Mouse (Mus musculus): ENCODE measurements around the gene Lamb3. TPM values are rescaled to one million over a fixed set of nuclear protein-coding genes. Genes with fewer than 3 reads are reported as not detected.

The Lamb3 gene
- polyA plus RNA-seq, 1 experiment from 2014 or later = 8.5 TPM

DNA sequence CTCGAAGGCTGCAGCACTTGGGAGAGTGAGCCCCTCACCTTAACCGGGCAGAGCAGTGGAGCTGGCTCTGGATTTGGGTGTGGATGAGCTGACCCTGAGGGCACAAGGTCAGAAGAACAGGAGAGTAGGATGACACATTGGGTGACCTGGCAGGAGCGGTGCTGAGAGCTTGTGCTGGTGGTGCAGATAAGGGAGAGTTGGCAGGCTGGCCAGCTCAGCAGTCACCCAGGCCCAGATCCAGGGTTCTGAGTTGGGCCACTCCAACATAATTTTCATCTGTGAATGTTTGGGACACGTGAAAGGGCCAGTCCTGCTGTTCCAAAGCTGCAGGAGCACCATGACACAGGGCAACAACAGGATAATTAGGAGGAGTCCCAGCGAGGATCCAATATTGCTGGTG lies 3.9 kb downstream of the Lamb3 start:
- no peak for DNase-seq (ENCODE audit: low spot score)
- H3K9ac ChIP-seq (ENCODE audit: low read depth, low read length) = no peak overlapping the region
- no peaks in the 10 kb centered on the region for H3K4me1 ChIP-seq (ENCODE audit: control insufficient read depth, insufficient read depth, low read length)
- H3K27me3 ChIP-seq (replicated peaks; ENCODE audit: control insufficient read depth, insufficient read depth, low read length) = no peaks in the 10 kb centered on the region
- no peak overlapping the region for H3K4me2 ChIP-seq (ENCODE audit: low read depth, low read length)
- no peaks in the 10 kb centered on the region for H3K36me3 ChIP-seq (ENCODE audit: control insufficient read depth, insufficient read depth, low read length)
- no peaks in the 10 kb centered on the region for H3K9me3 ChIP-seq (ENCODE audit: control insufficient read depth, low read length)
- no peak for ATAC-seq (ENCODE audit: low read depth)
- H3K27ac ChIP-seq (replicated peaks; ENCODE audit: low read depth, low read length) = no peak overlapping the region
- H3K4me3 ChIP-seq (ENCODE audit: low read depth, low read length) = no peak overlapping the region
- WGBS = 66% methylated on average over 5 of the region's 5 CpGs

GRCm38 (mm10) chr1:193214053-193214452 lies 6.6 kb downstream of the Lamb3 start:
- no peaks in the 10 kb centered on the region for H3K4me1 ChIP-seq (ENCODE audit: control insufficient read depth, insufficient read depth, low read length)
- no peaks in the 10 kb centered on the region for H3K36me3 ChIP-seq (ENCODE audit: control insufficient read depth, insufficient read depth, low read length)
- H3K4me2 ChIP-seq (ENCODE audit: low read depth, low read length) = no peak overlapping the region
- WGBS = 58% methylated on average over 5 of the region's 5 CpGs
- no peak overlapping the region for H3K9ac ChIP-seq (ENCODE audit: low read depth, low read length)
- ATAC-seq (ENCODE audit: low read depth) (no peak), DNase-seq (ENCODE audit: low spot score) (no peak)
- H3K27me3 ChIP-seq (replicated peaks; ENCODE audit: control insufficient read depth, insufficient read depth, low read length) = no peaks in the 10 kb centered on the region
- H3K4me3 ChIP-seq (ENCODE audit: low read depth, low read length) = no peak overlapping the region
- no peak overlapping the region for H3K27ac ChIP-seq (replicated peaks; ENCODE audit: low read depth, low read length)
- 0 out of 2 replicates have a peak, but pooled peaks cover 3% of the 10 kb centered on the region for H3K9me3 ChIP-seq (ENCODE audit: control insufficient read depth, low read length)

DNA sequence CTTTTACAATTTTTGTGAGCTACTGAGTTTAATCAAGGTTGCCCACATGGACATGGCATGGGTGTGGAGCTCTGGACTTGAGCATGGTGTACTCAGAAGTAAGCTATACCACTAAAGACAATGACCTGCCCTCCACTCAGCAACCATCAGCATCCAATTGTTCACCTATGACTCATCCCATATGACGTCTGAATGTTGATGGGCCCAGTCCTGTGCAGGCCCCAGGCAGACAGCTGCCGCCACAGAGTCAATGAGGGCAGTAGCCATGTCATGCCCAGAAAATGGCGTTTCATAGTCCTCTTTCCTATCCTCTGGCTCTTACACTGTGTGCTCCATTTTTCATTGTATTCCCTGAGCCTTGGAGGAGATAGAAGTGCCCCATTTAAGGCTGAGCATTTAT lies 8.5 kb downstream of the Lamb3 start:
- no peak for ATAC-seq (ENCODE audit: low read depth)
- Histone ChIP-seq H3K9me3 (ENCODE audit: control insufficient read depth, low read length) (0 out of 2 replicates have a peak, but pooled peaks cover 3% of the 10 kb centered on the region), H3K9ac (ENCODE audit: low read depth, low read length) (no peak overlapping the region)

GRCm38 (mm10) chr1:193220408-193220807 lies 12.9 kb downstream of the Lamb3 start:
- WGBS = 67% methylated on average over 5 of the region's 5 CpGs
- no peak for ATAC-seq (ENCODE audit: low read depth)
- H3K9me3 ChIP-seq (ENCODE audit: control insufficient read depth, low read length) = 0 out of 2 replicates have a peak, but pooled peaks cover 3% of the 10 kb centered on the region

More for the DNA sequence above, 8.5 kb downstream of the Lamb3 start:
- 78% methylated on average over 3 of the region's 3 CpGs for WGBS
- H3K4me1 ChIP-seq (ENCODE audit: control insufficient read depth, insufficient read depth, low read length) = no peaks in the 10 kb centered on the region
- no peak overlapping the region for H3K27ac ChIP-seq (replicated peaks; ENCODE audit: low read depth, low read length)
- H3K4me3 ChIP-seq (ENCODE audit: low read depth, low read length) = no peak overlapping the region
- H3K4me2 ChIP-seq (ENCODE audit: low read depth, low read length) = no peak overlapping the region
- no peak for DNase-seq (ENCODE audit: low spot score)
- no peaks in the 10 kb centered on the region for H3K36me3 ChIP-seq (ENCODE audit: control insufficient read depth, insufficient read depth, low read length)
- H3K27me3 ChIP-seq (replicated peaks; ENCODE audit: control insufficient read depth, insufficient read depth, low read length) = no peaks in the 10 kb centered on the region

GRCm38 (mm10) chr1:193225531-193225930 lies 18.0 kb downstream of the Lamb3 start:
- no peak for ATAC-seq (ENCODE audit: low read depth)
- DNase-seq (ENCODE audit: low spot score) = no peak

More at GRCm38 (mm10) chr1:193220408-193220807, 12.9 kb downstream of the Lamb3 start:
- Histone ChIP-seq H3K27me3 (replicated peaks; ENCODE audit: control insufficient read depth, insufficient read depth, low read length) (no peaks in the 10 kb centered on the region), H3K36me3 (ENCODE audit: control insufficient read depth, insufficient read depth, low read length) (no peaks in the 10 kb centered on the region), H3K27ac (replicated peaks; ENCODE audit: low read depth, low read length) (no peak overlapping the region), H3K4me3 (ENCODE audit: low read depth, low read length) (no peak overlapping the region), H3K4me2 (ENCODE audit: low read depth, low read length) (no peak overlapping the region), H3K4me1 (ENCODE audit: control insufficient read depth, insufficient read depth, low read length) (no peaks in the 10 kb centered on the region), H3K9ac (ENCODE audit: low read depth, low read length) (no peak overlapping the region)
- DNase-seq (ENCODE audit: low spot score) = no peak

DNA sequence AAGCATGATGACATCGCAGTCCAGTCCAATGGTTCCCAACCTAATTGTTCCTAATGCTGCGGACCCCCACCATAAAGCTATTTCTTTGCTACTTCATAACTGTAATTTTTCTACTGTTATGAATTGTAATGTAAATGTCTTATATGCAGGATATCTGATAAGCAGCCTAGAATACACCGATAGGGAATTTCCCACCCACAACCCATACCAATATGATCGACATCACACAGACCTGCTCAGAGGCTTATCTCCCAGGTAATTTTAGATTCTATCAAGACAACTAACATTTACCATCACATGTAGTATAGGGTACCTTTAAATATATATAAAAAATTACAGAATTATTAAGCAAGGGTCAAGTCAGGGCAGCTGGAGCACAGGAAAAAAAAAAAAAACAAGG lies 18.6 kb downstream of the Lamb3 start:
- H3K4me1 ChIP-seq (ENCODE audit: control insufficient read depth, insufficient read depth, low read length) = peaks cover 11% of the 10 kb centered on the region
- no peaks in the 10 kb centered on the region for H3K27me3 ChIP-seq (replicated peaks; ENCODE audit: control insufficient read depth, insufficient read depth, low read length)
- no peaks in the 10 kb centered on the region for H3K9me3 ChIP-seq (ENCODE audit: control insufficient read depth, low read length)
- H3K9ac ChIP-seq (ENCODE audit: low read depth, low read length) = no peak overlapping the region
- DNase-seq (ENCODE audit: low spot score) = no peak
- H3K4me2 ChIP-seq (ENCODE audit: low read depth, low read length) = no peak overlapping the region
- 79% methylated on average over 4 of the region's 4 CpGs for WGBS
- H3K36me3 ChIP-seq (ENCODE audit: control insufficient read depth, insufficient read depth, low read length) = no peaks in the 10 kb centered on the region
- H3K4me3 ChIP-seq (ENCODE audit: low read depth, low read length) = no peak overlapping the region
- no peak for ATAC-seq (ENCODE audit: low read depth)
- H3K27ac ChIP-seq (replicated peaks; ENCODE audit: low read depth, low read length) = no peak overlapping the region

More at GRCm38 (mm10) chr1:193225531-193225930, 18.0 kb downstream of the Lamb3 start:
- Histone ChIP-seq H3K27ac (replicated peaks; ENCODE audit: low read depth, low read length) (no peak overlapping the region), H3K27me3 (replicated peaks; ENCODE audit: control insufficient read depth, insufficient read depth, low read length) (no peaks in the 10 kb centered on the region), H3K9me3 (ENCODE audit: control insufficient read depth, low read length) (no peaks in the 10 kb centered on the region), H3K4me2 (ENCODE audit: low read depth, low read length) (no peak overlapping the region), H3K4me3 (ENCODE audit: low read depth, low read length) (no peak overlapping the region), H3K36me3 (ENCODE audit: control insufficient read depth, insufficient read depth, low read length) (no peaks in the 10 kb centered on the region), H3K9ac (ENCODE audit: low read depth, low read length) (no peak overlapping the region), H3K4me1 (ENCODE audit: control insufficient read depth, insufficient read depth, low read length) (peaks cover 11% of the 10 kb centered on the region)
- 21% methylated on average over 3 of the region's 3 CpGs for WGBS

DNA sequence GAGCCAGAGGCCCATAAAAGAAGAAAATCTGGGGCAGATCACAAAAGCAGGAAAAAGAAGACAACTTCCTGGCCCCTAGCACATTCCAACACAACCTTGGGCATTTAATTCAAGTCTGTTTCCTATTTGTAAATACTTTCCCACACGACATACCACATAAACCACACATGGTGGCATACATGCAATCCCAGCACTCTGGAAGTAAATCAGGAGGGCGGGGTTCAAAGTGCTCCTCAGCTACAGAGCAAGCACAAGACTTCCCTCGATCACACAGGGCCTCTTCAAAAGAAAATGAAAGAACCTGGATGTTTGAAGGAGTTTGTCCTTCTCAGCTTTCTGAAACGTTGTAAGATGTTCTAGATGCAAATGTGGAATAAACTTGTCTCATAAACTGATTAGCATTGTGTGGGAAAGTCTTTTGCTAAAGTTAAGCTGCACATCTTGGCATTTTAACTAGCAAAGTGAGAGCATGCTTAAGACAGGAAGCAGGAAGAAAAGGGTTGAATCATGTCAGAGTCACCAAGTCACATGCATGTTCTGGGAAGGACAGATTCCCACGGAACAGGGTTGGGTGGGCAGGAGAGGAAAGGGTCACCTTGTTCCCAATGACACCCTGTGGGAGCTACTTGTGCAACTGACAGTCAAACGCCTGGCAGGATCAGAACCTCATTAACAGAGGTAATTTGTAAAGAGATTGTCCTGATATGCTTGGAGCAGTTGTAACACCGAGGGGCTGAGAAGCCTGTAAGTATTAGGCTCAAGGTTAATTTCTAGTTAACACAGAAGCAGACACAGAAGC lies 19.4 kb downstream of the Lamb3 start:
- Histone ChIP-seq H3K4me2 (ENCODE audit: low read depth, low read length) (no peak overlapping the region), H3K27me3 (replicated peaks; ENCODE audit: control insufficient read depth, insufficient read depth, low read length) (no peaks in the 10 kb centered on the region), H3K9ac (ENCODE audit: low read depth, low read length) (no peak overlapping the region), H3K36me3 (ENCODE audit: control insufficient read depth, insufficient read depth, low read length) (no peaks in the 10 kb centered on the region), H3K9me3 (ENCODE audit: control insufficient read depth, low read length) (no peaks in the 10 kb centered on the region), H3K27ac (replicated peaks; ENCODE audit: low read depth, low read length) (no peak overlapping the region), H3K4me3 (ENCODE audit: low read depth, low read length) (no peak overlapping the region), H3K4me1 (ENCODE audit: control insufficient read depth, insufficient read depth, low read length) (peaks cover 11% of the 10 kb centered on the region)
- DNase-seq (ENCODE audit: low spot score) = peak; percentile 59
- WGBS = 33% methylated on average over 7 of the region's 7 CpGs
- no peak for ATAC-seq (ENCODE audit: low read depth)

GRCm38 (mm10) chr1:193227537-193227936 lies 20.0 kb downstream of the Lamb3 start:
- DNase-seq (ENCODE audit: low spot score) = no peak
- H3K9ac ChIP-seq (ENCODE audit: low read depth, low read length) = no peak overlapping the region
- no peak overlapping the region for H3K4me2 ChIP-seq (ENCODE audit: low read depth, low read length)
- no peaks in the 10 kb centered on the region for H3K27me3 ChIP-seq (replicated peaks; ENCODE audit: control insufficient read depth, insufficient read depth, low read length)
- H3K4me1 ChIP-seq (ENCODE audit: control insufficient read depth, insufficient read depth, low read length) = peaks cover 11% of the 10 kb centered on the region
- no peaks in the 10 kb centered on the region for H3K9me3 ChIP-seq (ENCODE audit: control insufficient read depth, low read length)
- no peak overlapping the region for H3K4me3 ChIP-seq (ENCODE audit: low read depth, low read length)
- H3K36me3 ChIP-seq (ENCODE audit: control insufficient read depth, insufficient read depth, low read length) = no peaks in the 10 kb centered on the region
- no peak overlapping the region for H3K27ac ChIP-seq (replicated peaks; ENCODE audit: low read depth, low read length)
- 64% methylated on average over 4 of the region's 4 CpGs for WGBS
- no peak for ATAC-seq (ENCODE audit: low read depth)

DNA sequence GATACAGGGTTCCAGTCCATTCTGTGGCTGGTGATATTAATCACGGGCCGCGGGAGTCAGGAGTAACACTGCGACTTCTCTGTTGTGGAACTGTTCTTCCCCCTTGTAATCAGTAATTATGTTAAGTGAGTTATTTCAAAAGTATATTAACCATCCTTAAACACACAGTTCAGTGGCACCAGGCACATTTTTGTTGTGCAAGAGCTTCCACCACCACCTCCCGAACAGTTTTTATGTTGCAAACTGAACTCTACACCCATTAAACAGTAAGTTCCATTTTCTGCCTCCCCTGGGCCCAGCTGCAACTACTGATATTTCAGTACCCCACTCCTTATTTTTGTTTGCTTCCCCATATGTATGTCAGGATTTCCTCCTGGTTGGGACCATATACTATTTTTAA lies 22.1 kb downstream of the Lamb3 start:
- Histone ChIP-seq H3K9ac (ENCODE audit: low read depth, low read length) (no peak overlapping the region), H3K9me3 (ENCODE audit: control insufficient read depth, low read length) (no peaks in the 10 kb centered on the region), H3K27me3 (replicated peaks; ENCODE audit: control insufficient read depth, insufficient read depth, low read length) (no peaks in the 10 kb centered on the region), H3K36me3 (ENCODE audit: control insufficient read depth, insufficient read depth, low read length) (no peaks in the 10 kb centered on the region), H3K4me3 (ENCODE audit: low read depth, low read length) (no peak overlapping the region), H3K4me2 (ENCODE audit: low read depth, low read length) (no peak overlapping the region), H3K27ac (replicated peaks; ENCODE audit: low read depth, low read length) (no peak overlapping the region), H3K4me1 (ENCODE audit: control insufficient read depth, insufficient read depth, low read length) (peaks cover 13% of the 10 kb centered on the region)
- no peak for DNase-seq (ENCODE audit: low spot score)
- ATAC-seq (ENCODE audit: low read depth) = no peak
- 88% methylated on average over 5 of the region's 5 CpGs for WGBS
